Mouse (Mus musculus) brain, embryonic 14.5 days (tissue): Measurements from ENCODE around the gene Stard5. TPM values are rescaled to one million over a fixed set of nuclear protein-coding genes. Genes with fewer than 3 reads are reported as not detected.

Experiments used
- DNase-seq: peaks from one replicate; pipeline ENCODE4 v3.0.0-alpha.2; 2011; ENCODE audit warnings: low read depth
- CTCF ChIP-seq: fragments of 200-500 bp; IDR thresholded peaks from 2 replicates; pipeline ENCODE4 v1.5.1; 2012; ENCODE audit warnings: inconsistent platforms, mild to moderate bottlenecking, moderate library complexity, borderline replicate concordance; ENCODE audit not compliant: insufficient read depth, insufficient read length; ENCODE audit errors: extremely low read depth
- POLR2A ChIP-seq: fragments of 200-500 bp; IDR thresholded peaks from 2 replicates; pipeline ENCODE4 v1.6.1; 2012; ENCODE audit warnings: mild to moderate bottlenecking, inconsistent platforms, borderline replicate concordance; ENCODE audit not compliant: poor library complexity, insufficient read depth, insufficient read length, severe bottlenecking; ENCODE audit errors: extremely low read depth
- polyA plus RNA-seq: library from polyadenylated mRNA; depleted of rRNA; stranded (reverse); fragments of >200 nt; gene quantifications from 2 replicates; pipeline ENCODE4 v1.2.3, GENCODE M21; 2012

Gene Stard5
- polyA plus RNA-seq, 1 experiment = 6.2 TPM

DNA sequence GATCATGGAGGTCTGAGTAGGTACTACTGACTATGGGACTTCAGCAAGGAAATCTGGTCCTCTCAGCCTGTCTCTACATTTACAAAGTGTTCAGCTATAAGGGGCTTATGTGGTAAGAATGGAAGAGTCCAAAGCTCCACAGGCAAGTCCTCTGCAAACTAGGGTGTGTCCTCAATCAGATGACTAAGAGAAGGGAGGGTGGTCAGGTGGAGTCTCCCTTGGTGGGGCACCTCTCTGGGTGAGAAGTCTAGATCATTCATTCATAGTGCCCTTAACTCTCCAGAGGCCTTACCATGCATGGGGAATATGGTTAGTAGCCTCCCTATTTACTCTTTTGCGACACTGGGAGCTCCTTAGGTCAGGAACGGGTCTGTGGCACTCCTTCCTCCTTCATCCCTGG lies 22.4 kb downstream of the Stard5 start:
- TF ChIP-seq POLR2A = no peak
- TF ChIP-seq CTCF = no peak
- DNase-seq = no peak

DNA sequence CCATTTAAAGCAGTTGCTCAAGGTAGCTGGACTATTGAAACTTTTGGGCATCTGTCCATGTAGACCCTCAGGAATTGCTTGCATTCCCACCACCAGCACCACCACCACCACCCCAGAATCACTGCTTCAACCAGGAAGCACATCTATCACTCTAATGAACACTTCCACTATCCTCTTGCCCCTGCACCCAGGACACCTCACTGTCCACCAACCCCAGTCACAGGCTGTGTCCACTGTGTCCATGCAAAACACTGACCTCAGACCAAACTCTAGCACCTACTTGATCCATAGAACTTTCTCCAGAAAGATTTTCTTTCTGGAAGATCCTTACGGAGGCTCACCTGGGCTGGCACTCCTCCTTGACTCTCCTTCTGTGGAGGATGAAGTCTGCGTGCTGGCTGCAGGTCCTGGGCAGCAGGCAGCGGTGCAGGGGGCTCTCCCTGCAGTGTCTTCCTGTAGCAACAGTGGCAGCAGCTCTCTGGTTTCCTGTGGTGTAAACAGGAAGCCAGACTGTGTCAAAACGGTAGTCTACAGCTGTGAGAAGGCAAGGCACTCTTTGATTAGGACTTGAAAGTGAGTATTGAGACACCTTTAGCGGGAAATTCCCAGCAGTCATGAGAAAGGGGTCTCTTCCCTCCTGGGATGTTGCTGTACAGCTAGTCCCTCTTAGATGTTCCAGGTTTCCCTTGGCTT lies 23.3 kb downstream of the Stard5 start:
- no peak for TF ChIP-seq CTCF
- no peak for TF ChIP-seq POLR2A
- DNase-seq = no peak

DNA sequence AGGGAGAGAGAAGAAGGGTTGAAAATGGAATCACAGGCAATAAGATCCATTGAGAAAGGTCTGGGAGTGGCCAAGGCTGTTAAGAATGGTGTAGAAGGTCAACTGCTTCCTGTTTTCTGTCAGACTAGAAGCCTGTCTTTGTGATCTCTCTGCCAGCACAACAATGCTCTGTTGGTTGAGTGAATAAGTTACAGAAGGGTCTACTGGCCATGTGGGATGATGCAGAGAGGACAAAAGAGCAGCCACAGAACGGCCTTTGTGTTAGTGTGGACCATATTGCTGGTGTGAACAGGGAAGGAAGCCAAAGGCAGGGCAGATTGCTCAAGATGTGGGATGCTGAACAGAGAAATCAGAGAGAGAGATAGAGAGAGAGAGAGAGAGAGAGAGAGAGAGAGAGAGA lies 27.0 kb downstream of the Stard5 start:
- TF ChIP-seq CTCF (no peak), POLR2A (no peak)
- no peak for DNase-seq

DNA sequence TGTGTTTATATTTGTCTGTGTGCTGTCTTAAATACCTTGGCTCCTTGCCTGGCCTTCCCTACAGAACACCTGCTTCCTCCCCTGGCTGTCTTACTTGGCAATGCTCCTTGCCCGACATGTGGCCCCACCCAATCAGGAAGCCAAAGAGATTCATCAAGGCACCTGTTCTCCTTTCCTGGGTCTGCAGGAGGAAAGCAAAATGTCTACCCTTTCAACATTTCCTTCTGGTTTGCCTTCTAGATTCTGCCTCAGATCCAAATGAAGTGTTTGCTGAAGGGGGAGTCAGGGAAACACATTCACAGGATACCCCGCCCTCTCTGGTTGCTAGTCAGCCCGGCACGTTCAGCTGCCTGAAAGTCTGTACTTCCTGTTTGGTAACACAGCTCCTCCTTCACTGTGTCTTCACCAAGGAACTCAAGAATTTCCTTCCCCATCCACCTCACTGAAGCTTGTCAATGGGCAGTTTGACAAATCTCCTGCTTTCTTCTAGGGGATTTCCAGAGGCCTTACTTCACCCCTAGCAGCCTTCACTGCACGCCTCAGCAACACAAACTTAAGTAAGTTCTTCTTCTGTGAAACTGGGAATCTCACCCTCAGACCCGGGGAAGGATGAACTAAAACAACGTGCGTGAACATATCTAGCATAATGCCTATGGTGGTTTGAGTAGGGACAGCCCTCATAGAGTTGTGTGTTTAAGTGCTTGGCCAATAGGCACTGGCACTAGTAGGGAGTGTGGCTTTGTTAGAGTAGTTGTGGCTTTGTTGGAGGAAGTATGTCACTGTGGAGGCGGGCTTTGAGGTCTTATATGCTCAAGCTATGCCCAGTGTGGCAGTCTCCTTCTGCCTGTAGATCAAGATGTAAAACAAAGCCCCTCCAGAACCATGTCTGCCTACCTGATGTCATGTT lies 27.7 kb downstream of the Stard5 start:
- TF ChIP-seq CTCF = no peak
- peak; percentile 77 for DNase-seq

GRCm38 (mm10) chr7:83660273-83660691 lies 28.5 kb downstream of the Stard5 start:
- DNase-seq = no peak
- no peak for TF ChIP-seq POLR2A
- no peak for TF ChIP-seq CTCF

- TF ChIP-seq CTCF = no peak
- TF ChIP-seq POLR2A = no peak
- DNase-seq = no peak
These were observed 29.3 kb downstream of the Stard5 start for GRCm38 (mm10) chr7:83661031-83661430.

- no peak for DNase-seq
- TF ChIP-seq CTCF (no peak), POLR2A (no peak)
These were observed 30.0 kb downstream of the Stard5 start for GRCm38 (mm10) chr7:83661763-83662162.

- TF ChIP-seq CTCF = no peak
- TF ChIP-seq POLR2A = no peak
- DNase-seq = peak; percentile 28
These were observed 31.1 kb downstream of the Stard5 start for GRCm38 (mm10) chr7:83662711-83663375.

DNA sequence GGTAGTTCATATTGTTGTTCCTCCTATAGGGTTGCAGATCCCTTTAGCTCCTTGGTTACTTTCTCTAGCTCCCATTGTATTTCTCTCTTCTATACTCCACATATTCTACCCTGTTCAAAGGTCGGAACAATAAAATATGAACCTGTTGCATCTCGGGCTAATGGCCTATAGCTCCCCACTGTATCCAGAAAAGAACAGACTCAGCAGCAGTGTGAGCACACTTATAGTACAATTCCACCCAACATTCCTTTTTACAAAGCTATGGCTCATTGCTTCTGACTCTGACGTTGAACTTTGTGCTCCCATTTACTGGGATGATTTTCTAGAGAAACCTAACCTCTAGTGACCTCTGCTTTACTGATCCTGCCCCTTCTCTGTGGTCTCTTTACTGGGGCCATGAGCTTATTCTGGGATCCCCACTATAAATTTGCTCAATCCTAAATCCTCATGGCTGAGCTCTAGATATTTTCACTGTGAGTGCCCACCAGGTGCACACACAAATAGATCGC lies 34.4 kb downstream of the Stard5 start:
- TF ChIP-seq CTCF (no peak), POLR2A (no peak)
- no peak for DNase-seq

DNA sequence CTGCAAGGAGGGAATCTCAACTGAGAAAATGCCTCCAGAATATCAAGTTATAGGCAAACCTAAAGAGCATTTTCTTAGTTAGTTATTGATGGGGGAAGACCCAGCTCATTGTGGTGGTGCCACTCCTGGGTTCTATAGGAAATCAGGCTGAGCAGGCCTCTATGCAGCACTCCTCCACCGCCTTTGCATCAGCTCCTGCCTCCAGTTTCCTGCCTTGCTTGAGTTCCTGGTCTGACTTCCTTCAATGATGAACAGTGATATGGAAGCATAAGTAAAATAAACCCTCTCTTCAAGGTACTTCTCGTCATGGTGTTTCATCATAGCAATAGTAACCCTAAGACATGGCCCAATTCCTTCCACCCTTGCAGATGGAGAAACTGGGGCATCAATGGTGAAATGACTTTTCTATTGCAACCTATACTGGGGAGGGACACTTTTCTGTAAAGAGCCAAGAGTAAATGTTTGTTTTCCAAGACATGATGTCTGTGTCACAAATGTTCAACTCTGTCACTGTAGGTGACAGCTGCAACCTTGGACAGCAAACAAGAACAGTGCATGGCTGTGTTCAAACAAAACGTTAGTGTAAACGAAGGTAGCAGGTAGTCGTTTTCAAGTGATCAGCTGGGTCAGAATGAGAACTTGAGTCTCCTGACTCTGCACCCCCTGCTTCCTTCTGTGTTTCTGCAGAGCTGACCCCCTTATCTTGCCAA lies 36.3 kb downstream of the Stard5 start:
- TF ChIP-seq CTCF = no peak
- TF ChIP-seq POLR2A = no peak
- DNase-seq = no peak

GRCm38 (mm10) chr7:83668724-83669123 lies 37.0 kb downstream of the Stard5 start:
- peak; percentile 66 for DNase-seq
- TF ChIP-seq POLR2A (no peak), CTCF (peak; percentile 75; the same call in 1 of the 2 replicates)

DNA sequence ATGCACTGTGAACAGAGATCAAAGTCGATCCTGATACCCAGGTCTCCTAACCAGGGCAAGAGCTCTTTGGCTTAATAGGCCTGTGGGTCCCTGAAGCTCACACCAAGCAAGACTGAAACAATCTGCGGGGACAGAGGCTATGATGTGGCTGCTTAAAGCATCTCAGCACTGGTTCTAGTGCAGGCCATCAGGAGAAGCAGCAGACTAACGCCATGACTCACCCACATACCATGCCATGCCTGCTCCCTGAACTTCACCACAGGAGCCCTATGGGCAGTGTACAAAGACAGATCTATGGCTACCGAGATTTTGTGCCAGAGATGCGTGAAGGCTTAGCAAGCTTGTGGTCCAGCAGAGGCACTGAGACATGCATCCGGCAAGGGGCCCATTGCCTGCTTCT lies 39.8 kb downstream of the Stard5 start:
- DNase-seq = no peak
- no peak for TF ChIP-seq POLR2A
- no peak for TF ChIP-seq CTCF
